Mouse (Mus musculus) MEL (cell line): ENCODE data around the gene Ints14.

Experiments
- CTCF ChIP-seq, 3 experiments: IDR thresholded peaks in 2 of 3; conservative IDR thresholded peaks in 1 of 3; 2 replicates each; pipeline ENCODE4 v1.5.1; 2011 to 2012; ENCODE audit warnings: low read length in 3 of 3, low read depth in 2 of 3, mild to moderate bottlenecking in 2 of 3, improper control_type of control experiment in 1 of 3, inconsistent platforms in 1 of 3, mixed read lengths in 1 of 3, moderate library complexity in 1 of 3; ENCODE audit not compliant: control insufficient read depth in 1 of 3, insufficient read depth in 1 of 3, poor library complexity in 1 of 3, severe bottlenecking in 1 of 3
- KAT2A ChIP-seq: conservative IDR thresholded peaks from 2 replicates; pipeline ENCODE4 v1.6.1; 2012; ENCODE audit warnings: low read depth, low read length, improper control_type of control experiment, inconsistent platforms
- MAFK ChIP-seq: IDR thresholded peaks from 2 replicates; pipeline ENCODE4 v1.6.1; 2011; ENCODE audit warnings: low read depth, mild to moderate bottlenecking, low read length, improper control_type of control experiment, borderline replicate concordance
- MAX ChIP-seq: IDR thresholded peaks from 2 replicates; pipeline ENCODE4 v1.6.1; 2011; ENCODE audit warnings: low read length, improper control_type of control experiment
- POLR2AphosphoS2 ChIP-seq: IDR thresholded peaks from 2 replicates; pipeline ENCODE4 v1.6.1; 2011; ENCODE audit warnings: low read length, improper control_type of control experiment

- TF ChIP-seq MAX (no peak), KAT2A (no peak), MAFK (no peak), POLR2AphosphoS2 (no peak), CTCF (IDR thresholded peaks at IDR 0.05 in 2 of 3, conservative IDR thresholded peaks at IDR 0.05 in 1 of 3; ENCODE audit: control insufficient read depth in 1 of 3, insufficient read depth in 1 of 3, low read depth in 2 of 3, low read length in 3 of 3, poor library complexity in 1 of 3, severe bottlenecking in 1 of 3) (no peak)
These were observed 19.1 kb upstream of the Ints14 start for GRCm38 (mm10) chr9:64941650-64942049.
